Mouse (Mus musculus) naive thymus-derived CD4-positive, alpha-beta T cell, adult 2 months (primary cell): ENCODE results near the gene Aldh1l1.
A peak's percentile ranks its signal among the peaks of the same experiment; 100 is the strongest.

ENCODE experiments used
- DNase-seq: peaks from one replicate; pipeline ENCODE4 v3.0.0-alpha.2; 2011; ENCODE audit warnings: low read depth

Gene Aldh1l1

DNA sequence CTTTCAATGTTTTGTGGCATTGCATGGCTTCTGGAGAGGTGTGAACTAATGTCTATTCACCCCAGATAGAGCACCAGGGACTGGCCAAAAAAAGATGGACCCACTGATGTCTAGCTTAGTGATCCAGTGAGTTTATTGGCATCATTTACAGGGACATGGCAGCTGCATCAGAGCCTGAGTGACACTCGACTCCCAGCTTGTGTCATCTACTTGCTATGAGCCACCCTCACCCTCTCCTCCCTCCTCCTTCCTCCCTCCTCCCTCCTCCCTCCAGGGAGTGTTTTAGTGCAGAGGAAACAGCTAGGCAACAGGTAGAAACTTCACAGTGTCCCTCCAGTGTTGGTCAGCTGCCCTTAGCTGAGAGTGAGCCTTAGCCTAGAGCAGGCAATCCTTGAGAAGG is 108.7 kb downstream of the Aldh1l1 start:
- DNase-seq = no peak

DNA sequence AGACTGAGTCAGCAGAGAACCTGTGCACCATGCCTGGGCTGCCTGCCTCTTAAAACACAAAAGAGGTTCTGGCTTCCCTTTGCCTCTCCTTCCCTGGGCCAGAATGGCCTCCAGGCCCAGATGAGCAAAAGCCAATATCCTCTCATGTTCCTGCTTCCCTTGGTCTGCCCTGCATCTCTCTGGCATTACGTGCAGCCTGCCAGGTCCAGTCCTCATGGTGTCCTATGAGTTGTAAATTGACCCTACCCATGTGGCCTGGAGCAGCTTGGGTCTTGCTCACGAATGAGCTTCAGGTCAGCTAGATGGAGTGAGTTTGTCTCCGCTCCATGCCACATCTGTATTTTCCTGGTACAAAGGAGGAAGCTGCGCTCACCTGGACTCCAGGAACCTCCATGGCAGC is 110.8 kb downstream of the Aldh1l1 start:
- DNase-seq = no peak

DNA sequence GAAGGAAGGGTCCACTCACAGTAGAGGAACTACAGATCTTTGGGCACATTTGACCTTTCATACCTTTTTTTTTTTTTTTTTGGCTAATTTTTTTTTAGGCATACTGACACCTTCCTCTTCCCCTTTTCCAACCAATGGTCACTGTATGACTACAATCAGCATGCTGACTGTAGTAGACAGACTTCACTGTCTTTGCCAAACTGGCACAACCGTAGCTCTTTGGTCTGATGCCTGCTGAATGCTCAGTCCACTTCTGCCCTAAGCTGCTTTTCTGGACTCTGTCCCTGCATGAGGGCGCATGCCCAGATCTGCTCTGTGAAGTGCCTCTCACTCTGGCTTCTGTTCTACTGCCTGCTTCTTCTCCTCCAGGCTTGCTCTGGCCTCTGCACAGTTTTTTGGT is 111.4 kb downstream of the Aldh1l1 start:
- no peak for DNase-seq

DNA sequence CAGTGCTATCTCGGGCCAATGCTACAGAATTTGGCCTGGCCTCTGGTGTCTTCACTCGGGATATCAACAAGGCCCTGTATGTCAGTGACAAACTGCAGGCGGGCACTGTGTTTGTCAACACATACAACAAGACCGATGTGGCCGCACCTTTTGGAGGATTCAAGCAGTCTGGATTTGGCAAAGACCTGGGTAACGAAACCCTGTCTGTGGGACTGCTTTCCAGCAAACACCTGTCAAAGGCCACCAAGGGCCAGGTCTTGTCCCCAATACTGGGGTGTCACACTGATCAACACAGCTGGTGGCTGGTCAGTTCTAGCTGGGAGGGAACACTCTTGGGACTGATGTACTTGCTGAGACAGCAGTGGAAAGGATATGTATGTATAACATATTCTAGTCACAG is 112.0 kb downstream of the Aldh1l1 start:
- no peak for DNase-seq

- DNase-seq = no peak
Measured at GRCm38 (mm10) chr6:90600351-90600750, 114.1 kb downstream of the Aldh1l1 start.

DNA sequence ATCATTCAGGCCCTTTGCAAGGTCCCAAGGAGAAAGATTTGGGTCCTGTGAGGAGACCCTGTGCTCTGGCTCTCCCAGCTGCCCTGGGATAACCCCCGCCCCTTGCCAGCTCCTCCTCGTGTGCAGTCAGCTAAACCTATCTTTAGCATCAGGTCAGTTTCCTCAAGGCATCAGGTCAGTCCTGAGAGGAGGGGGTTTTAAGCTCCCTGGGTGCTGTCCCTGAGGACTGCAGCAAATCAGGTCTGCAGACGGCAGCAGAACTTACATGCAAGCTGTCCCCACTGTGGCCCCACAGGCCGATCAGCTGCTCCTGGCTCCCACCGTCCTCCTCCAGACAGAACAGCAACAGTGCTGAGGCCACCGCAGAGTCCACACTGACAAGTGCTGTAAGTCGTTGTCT is 115.5 kb downstream of the Aldh1l1 start:
- no peak for DNase-seq

DNA sequence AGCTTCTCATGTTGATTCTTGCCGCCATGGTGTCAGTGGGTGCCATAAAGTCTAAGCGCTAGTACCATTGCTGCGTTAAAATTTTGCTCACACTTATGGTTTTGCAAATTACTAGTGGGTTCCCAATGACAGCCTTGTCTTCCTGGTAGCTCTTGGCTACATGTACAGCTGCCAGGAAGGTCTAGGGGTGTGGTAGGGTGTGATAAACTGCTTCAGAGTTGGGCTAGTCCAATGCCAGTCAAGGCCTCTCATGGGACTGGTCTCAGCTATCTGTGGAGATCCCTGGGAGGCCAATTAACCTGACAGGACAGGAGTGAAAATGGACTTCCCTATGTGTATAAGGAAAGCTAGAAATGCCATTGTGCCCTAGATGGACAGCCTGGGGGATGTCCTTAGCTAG is 116.1 kb downstream of the Aldh1l1 start:
- no peak for DNase-seq

DNA sequence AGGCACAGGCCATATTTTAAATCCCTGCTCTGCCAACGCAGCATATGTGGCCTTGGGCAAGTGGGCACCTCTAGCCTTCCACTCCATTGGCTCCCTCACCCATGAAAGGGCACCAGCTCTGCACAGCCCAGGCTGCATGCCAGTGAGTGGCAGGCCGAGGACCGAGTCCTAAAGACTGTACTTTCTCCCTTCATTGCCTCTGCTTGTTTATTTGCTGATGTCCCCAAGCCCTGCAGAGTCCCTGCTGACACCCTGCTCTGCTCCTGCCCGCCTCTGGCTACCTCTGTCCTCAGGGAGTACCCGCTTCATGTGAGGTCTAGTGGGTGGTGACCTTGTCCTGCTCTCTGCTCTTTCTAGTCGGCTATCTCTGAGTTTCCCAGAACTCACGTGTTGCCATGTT is 116.9 kb downstream of the Aldh1l1 start:
- DNase-seq = no peak

DNA sequence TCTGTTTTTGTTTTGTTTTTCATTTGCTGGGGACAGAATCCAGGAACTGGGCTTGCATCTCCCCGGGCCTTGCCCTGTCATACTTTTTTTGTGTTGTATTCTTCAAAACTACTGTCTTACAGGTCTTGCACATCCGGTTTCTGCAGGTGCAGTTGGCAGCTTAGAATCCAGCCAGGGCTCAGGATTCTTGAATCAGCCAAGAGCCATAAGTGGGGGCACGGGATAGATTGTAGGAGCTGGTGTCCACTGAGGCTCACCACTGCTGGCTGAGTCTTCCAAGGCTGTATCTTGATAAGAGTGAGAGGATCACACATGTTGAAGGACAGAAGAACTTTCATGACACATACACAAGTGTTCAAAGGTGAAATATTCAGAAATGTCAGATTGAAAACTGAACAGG is 117.9 kb downstream of the Aldh1l1 start:
- DNase-seq = no peak

DNA sequence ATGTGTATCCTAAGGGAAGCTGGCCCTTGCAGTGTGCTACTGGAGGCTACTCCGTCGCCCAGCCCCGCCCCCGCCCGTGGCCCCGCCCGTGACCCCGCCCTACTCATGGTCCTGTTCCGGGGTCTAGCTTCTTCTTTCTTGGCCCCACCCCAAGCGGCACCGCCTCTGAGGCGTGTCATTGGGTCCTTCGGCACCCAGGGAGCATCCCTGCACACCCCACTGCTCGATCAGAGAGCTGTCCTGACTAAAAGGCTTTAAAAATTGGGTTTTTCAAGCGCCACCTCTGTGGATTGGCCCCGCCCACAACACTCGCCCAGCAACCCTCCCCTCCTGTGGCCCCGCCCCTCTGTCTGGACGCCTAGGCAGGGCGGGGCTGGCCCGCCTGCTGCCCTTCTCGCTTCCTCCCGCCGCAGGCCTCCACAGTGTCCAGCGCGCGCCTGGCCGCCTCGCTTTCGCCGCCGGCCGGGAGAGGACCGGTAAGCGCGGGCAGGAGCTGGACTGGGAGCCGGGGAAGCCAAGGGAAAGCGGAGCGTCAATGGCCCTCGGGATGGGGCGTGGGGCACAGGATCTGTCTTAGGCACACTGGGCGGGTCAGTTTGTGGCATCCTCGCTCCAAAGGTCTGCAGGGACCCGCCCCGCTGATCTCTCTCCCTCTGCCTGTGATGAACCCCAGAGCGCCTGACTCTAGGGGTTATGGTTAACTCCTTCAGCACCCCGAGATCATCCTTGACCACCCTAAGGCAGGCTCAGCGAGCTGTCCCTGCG is 118.5 kb downstream of the Aldh1l1 start, which contains the start of gene Slc41a3:
Slc41a3 (plus strand) TSS at position 193 of the 765 bp plus-strand sequence.
- peak; percentile 87 for DNase-seq

GRCm38 (mm10) chr6:90605298-90605665 is 119.1 kb downstream of the Aldh1l1 start:
- no peak for DNase-seq

- DNase-seq = peak; percentile 90
Measured at GRCm38 (mm10) chr6:90606538-90606937, 120.3 kb downstream of the Aldh1l1 start.

DNA sequence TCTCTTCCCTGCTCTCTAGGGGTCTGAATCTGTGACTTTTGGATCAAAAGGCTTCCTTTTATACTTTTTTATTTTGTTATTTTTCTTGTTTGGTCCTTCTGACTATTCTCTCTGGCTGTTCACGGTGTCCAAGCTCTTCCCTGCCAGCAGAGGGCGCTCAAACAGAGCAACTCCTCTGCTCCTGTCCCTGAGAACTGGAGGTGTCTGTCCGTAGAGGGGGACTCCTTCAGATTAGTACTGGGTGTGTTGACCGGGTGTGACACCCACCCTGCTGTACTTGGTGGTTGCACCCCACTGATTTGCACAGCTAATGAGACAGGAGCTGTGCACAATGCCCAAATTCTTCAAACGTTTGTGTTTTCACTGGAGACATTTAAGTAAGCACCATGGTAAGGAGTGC is 121.0 kb downstream of the Aldh1l1 start:
- peak; percentile 89 for DNase-seq

- DNase-seq = no peak
Measured at GRCm38 (mm10) chr6:90608186-90608585, 122.0 kb downstream of the Aldh1l1 start.

DNA sequence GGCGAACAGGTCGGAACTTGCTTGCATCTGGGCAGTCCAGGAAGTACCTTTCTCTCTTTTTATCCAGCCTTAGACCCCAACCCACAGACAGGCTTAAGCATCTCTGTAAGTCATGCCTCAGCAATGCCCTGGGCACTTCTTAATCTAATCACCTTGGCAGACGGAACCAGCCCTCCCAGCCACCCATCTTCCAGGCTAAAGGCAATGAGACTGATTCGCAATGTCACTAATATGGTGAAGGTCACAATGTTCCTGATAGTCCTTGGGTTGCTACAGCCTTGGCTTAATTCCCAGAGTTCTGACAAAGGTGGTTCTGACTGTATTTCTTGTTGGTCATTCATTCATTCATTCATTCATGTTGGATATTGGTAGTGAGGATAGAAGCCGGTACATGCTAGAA is 124.0 kb downstream of the Aldh1l1 start:
- no peak for DNase-seq

GRCm38 (mm10) chr6:90613277-90613676 is 127.0 kb downstream of the Aldh1l1 start:
- no peak for DNase-seq

- DNase-seq = no peak
Measured at GRCm38 (mm10) chr6:90615362-90615761, 129.1 kb downstream of the Aldh1l1 start.

DNA sequence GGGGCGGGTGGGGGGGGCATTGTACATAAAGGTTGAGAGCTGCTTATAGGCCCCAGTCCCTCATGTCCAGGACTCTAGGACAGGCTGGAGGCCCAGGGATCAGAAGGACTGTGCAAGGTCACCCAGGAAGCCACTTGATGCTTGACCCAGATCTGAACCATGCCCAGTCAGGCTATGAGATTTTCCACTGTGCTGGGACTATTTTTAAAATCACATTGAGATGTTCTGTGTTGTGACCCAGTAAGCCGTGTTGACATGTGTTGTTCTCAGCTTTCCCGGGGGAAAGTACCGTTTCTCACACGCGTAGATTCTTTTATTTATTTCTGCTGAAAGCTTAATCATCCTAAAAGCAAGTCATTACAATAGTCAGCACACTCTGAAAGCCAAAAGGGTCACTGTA is 129.8 kb downstream of the Aldh1l1 start:
- DNase-seq = no peak

- no peak for DNase-seq
Measured at GRCm38 (mm10) chr6:90616481-90616880, 130.3 kb downstream of the Aldh1l1 start.

GRCm38 (mm10) chr6:90618274-90618673 is 132.0 kb downstream of the Aldh1l1 start:
- DNase-seq = peak; percentile 67

DNA sequence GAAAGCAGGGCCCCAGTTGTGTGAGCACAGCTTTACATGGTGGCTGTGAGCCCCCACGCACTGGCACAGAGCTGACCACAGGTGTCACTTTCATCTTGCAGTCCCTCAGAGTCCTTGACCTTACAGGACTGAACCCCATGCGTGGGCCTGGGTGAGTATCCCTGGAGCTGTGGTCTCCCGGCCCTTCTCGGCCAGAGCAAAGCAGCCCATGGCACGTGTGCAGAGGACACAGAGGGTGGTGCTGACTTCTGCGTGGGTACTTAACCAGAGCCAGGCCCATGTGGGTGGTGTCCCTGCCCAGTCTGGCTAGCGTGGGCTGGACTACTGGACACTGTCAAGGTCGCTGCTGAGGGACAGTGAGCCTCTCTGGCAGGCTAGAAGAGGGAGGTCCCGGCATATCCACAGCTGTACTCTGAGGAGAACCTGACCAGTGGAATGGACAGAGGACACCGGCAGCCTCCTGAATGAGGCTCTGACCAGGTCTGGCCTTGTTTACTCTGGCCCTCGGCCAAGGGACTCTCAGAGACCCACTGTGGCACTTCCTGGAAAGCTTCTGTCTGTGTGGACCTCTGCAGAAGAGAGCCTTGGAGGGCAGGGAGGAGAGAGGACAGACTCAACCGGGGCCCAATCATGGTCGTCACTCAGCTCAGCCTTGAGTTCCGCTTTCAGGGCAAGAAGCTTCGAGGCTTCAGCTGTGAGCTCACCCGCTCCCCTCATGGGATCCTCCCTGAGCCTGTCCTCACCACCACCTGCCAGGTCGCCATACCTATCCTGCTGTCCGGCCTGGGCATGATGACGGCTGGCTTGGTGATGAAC is 132.8 kb downstream of the Aldh1l1 start:
- no peak for DNase-seq

DNA sequence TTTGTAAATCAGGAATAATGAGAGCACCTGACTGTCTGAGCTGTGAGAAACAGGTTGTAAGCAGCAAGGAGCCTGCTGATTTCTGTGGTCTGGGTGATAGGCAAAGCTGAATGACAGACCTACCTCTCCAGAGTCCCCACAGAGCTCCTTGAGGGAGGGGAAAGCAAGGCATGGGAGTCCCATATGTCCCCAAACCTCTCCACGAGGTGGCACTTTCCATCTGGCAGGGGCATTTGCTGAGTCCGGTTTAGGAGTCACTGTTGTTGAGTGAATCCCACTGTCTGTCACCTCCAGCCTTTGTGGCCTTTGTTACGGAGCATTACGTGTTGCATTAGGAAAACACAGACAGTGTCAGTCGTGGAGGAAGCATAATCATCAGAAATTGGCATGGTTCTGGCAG is 133.7 kb downstream of the Aldh1l1 start:
- DNase-seq = no peak

DNA sequence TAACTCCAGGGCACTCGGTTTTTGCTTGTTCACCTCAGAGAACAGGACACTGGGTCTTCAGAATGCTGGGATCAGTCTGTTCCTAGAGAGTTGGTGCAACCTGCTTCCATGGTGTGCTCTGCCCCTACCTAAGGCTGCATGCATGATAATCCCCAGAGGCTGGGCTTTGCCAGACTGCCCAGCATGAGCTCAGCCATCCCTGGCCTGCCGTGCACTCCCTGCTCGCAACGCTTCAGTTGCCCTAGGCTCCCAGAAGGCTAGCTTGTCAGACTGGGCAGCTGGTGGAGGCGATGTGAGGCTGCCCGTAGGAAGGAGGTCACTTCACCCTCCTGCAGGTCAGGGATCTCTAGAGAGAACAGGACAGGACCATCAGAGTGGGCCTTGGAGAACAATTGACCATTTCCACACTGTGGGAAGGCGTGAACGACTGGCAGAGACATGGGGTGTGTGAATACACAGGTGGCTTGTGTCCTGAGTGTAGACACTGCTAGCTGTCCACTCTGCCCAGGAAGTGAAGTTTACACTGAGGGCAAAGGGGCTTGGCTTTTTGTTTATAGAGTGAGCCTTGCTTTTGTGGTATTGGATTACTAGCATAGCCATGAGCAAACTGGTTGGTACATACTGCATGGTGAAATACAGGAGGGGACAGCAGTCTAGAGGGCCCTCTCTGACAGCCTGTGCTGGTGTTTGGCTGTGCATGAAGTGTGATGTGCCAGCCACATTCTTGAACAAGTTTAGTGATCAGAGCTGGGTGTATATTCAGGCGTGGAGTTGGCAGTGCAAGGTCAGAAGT is 134.8 kb downstream of the Aldh1l1 start:
- no peak for DNase-seq
